Mouse (Mus musculus): ENCODE measurements around the gene Wnt3a.
"Not testable (repeated sequence)": the region's sequence is repeated elsewhere in the genome, so short reads cannot be mapped to it uniquely, and the experiment has no call there.

The Wnt3a gene

GRCm38 (mm10) chr11:59307422-59308163 is 17.0 kb upstream of the Wnt3a start:
- DNase-seq, result peak; percentile 84

- DNase-seq, result no peak
These were observed 16.2 kb upstream of the Wnt3a start, which contains the start of gene Wnt9a for GRCm38 (mm10) chr11:59306461-59307421. Wnt9a (plus strand) TSS chr11:59306928.

DNA sequence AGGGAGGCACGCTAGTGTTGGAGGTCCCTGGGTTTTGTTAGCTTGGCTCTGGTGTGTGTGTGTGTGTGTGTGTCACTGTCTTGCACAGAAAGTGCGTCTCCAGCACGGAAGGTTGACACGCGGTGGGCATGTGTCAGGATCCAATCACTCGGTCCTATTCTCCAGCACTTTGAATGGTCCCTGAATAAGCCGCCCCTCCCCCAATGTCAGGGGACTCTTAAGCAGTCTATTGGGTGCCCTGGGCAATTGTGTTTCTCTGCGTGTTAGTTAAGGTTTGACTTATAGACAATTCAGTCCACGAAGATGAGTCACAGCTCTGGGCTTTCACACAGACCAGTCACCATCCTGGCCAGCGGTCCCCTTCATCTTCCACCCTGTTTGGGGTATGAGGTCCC is 15.3 kb upstream of the Wnt3a start:
- no peak for DNase-seq

DNA sequence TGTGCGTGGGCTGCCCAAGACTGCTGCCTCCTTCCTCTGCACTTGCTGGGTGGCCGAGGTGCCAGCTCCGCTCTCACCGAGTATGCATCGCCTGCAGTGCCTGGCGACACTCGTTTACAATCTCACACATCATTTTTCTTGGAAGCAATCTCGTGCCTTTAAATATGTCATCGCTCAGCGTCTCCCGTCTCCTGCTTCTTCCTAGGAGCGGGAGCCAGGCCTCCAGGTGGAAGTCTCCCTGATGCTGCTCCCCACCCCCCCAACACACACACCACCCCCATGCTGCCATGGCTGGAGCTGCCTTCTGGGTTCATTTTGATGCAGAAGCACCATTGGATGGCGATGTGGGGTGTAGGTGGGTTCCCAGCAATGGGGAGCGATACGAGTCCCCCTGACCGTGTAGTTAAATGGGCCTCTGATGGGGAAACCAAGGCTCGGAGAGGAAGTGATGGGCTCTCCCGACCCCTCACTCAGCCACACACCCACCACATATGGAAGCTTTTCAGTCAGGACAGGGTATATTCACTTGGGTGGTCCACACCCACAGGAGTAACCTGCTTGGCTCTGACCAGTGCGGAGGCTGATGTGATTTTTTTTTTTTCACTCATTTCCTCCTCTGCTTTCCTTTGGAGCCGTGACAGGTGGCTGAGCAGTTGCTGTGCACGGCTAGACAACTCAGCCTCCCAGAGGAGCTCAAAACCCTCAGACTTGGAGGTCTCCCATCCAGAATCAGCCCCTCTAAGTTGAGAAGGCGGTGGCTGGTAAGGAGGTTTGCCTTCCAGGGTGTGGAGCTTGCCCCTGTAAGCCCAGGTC is 14.7 kb upstream of the Wnt3a start:
- DNase-seq, result peak; percentile 53

DNA sequence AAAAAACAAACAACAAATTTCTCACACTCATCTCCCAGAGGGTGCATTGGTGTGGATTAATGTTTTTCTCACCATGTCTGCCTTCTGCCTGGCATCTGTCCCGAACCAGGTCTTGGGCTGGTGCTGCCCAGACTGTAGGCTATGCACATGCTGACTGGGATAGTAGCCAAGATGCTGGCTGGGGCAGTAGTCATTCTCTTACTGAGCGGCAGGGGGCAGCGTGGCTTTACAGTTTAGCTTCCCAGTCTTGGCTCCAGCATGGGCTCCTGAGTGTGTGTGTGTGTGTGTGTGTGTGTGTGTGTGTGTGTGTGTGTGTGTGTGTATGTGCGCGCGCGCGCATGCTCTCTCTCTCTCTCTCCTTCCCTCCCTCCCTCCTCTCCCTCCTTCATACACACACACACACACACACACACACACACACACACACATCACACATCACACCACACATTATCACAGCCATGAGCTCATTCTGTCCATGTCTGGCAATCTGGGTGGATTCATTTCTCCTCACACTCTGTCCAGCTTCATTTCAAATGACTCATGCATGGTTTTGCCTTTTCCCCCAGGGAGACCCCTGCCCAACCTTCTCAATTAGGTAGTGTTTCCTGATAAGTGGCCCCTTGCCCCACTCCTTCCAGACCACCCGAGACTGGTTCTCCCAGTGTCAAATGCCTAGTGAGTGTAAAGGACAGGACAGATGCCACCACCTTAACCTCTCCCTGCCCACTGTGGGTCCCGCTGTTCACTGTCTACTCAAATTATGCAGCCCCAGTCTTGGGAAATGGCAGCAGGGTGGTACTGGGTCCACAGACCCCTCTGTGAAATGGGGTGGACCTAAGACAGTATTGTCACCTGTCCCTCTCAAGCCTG is 12.4 kb upstream of the Wnt3a start:
- DNase-seq, result peak; percentile 83

GRCm38 (mm10) chr11:59301053-59301452 is 10.5 kb upstream of the Wnt3a start:
- DNase-seq, result not testable (repeated sequence)

GRCm38 (mm10) chr11:59300185-59300584 is 9.6 kb upstream of the Wnt3a start:
- DNase-seq, result no peak

DNA sequence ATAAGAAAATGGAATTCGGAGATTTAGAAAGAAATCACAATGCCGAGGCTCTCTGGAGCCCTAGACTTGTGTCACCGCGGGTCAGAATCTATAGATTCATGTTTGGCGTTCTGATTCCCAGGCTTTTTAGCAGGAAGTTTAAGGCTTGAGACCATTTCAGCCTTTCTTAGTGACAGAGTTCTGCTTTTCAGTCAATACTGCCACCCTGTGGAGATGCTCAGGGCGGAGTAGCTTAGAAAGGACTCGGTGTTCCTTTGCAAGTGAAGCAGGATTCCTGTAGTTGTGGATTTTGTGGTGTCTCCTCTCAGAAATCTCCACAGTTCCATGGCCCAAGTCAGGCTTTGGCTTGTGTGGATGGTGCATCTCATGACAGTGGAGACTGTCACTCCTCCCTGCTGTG is 7.4 kb upstream of the Wnt3a start:
- peak; percentile 69 for DNase-seq

DNA sequence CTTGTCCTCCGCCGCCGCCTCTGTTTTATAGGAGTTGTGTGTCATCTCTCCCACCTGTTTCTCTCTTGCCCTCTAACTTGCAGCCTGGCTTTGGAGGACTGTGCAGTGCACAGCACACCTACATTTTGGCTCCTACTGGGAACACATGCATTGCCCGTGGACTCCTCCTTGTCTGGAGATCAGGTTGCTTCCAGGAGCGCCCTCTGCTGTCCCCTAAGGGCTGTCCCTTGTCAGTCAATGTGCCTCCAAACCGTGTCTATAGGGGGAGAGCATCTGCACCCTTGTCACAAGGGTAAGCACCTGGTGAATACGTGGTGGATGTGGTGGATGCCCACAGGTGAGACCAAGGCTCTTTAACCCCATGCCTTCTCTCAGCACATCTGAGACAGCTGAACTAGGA is 3.1 kb upstream of the Wnt3a start:
- DNase-seq, result peak; percentile 55

DNA sequence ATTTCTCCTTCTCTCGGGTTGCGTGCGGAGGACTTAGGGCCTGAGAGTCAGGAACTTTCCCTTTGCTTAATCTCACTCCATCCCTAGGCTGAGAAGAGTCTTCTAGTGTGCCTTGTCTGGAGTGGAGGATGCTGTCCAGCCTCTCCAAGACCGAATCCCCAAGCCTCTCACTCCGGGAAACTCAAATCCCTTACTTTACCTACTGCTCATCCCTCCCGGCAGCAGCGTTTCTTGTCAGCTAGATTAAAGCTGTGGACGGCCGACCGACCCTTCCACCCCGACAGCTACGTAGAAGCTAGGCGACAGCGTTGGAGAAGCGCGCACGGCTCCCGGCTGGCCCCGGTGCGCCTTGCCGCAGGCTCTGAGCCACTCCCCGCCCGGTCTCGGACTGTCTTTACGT is 846 bp downstream of the Wnt3a start:
- no peak for DNase-seq

DNA sequence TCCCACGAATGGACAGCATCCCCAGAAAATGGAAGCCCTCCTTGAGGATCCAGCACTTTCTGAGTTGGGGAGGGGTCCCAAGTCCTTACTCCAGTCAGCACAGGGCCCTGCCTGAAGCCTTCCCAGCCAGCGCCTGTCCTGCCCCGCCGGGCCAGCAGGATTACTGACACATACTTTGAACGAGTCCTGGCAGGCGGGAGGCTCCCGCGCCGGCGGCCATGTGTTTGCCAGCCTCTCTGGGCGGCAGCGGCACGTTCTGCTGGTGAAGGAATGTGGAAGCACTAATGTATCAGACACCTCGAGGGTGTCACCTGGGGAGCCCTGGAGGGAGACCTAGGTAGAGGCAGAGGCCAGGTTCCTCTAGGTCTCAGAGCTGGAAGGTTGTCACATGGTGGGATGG is 6.4 kb downstream of the Wnt3a start:
- no peak for DNase-seq

GRCm38 (mm10) chr11:59282933-59283332 is 7.6 kb downstream of the Wnt3a start:
- peak; percentile 34 for DNase-seq

- no peak for DNase-seq
These were observed 8.4 kb downstream of the Wnt3a start for GRCm38 (mm10) chr11:59282111-59282510.

DNA sequence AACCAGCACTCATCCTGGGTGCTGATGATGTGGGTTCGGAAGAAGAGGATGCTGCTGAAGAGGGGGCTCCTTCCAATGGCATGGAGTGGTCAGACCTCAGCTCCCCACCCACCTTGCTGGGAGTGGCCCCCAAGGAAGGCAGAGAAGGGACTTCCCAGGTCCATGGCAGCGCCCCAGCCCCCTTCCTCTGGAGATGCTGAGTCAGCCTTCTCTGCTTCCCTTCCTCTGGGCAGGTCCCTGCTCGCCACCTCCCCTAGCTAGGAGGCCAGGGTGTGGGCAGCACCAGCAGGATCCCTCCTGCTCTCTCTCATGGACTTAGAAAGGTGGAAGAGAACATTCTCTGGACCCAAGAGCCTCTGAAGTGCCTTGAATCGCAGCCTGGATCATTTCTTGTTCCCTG is 12.5 kb downstream of the Wnt3a start:
- DNase-seq, result no peak

GRCm38 (mm10) chr11:59276877-59277276 is 13.7 kb downstream of the Wnt3a start:
- DNase-seq, result no peak

GRCm38 (mm10) chr11:59274184-59274583 is 16.4 kb downstream of the Wnt3a start:
- DNase-seq, result no peak

GRCm38 (mm10) chr11:59266727-59267126 is 23.8 kb downstream of the Wnt3a start:
- DNase-seq, result no peak

GRCm38 (mm10) chr11:59265154-59265813 is 25.3 kb downstream of the Wnt3a start:
- no peak for DNase-seq

DNA sequence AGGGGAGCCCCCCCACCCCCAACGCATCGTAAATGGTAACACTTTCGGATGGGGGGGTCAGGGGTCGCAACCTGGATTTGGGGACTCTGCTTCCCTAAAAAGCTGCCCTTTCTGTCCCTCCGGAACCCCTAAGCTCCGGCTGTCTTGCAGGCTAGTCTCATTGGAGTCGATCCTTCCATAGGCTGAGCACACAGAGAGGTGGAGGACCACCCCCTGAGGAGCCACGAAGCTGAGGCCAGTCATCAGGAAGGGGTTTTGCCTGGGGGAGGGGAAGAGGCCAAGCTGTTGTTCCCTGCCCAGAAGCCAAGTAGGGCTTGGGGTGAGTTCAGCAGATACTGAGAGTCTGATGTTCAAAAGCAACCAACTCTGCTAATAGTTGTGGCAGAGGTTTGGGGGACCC is 26.0 kb downstream of the Wnt3a start:
- no peak for DNase-seq

DNA sequence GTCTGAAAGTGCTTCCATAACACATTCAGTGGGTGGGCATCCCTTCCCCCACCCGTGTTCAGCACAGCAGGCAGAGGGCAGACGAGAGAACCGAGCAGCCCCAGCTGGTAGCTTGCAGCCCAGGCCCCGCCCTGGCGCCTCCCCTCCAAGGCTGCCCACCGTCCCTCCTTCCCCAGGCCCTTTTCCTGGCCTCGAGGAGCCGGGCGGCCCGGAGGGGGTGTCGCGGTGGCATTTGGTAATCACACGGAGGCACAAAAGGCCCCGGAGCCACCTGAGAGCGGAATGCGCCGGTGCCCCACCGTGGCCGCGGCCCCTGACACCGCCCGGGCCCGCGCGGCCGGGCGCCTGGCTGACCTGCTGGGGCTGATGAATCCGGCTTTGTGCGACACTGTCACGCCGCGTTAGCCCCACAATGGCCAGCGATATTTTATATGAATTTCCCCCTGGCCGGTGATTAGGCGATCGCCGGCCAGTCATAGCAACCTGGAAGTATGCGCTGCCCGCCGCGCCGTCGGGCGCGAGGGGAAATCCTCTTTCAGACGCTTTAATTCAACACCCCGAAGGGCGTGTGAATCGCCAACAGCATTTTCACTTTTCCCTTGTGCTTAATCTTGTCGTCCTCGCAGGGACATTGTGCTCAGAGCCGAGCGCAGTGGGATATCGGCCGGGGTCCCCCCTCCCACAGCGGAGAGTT is 26.5 kb downstream of the Wnt3a start:
- peak; percentile 53 for DNase-seq

DNA sequence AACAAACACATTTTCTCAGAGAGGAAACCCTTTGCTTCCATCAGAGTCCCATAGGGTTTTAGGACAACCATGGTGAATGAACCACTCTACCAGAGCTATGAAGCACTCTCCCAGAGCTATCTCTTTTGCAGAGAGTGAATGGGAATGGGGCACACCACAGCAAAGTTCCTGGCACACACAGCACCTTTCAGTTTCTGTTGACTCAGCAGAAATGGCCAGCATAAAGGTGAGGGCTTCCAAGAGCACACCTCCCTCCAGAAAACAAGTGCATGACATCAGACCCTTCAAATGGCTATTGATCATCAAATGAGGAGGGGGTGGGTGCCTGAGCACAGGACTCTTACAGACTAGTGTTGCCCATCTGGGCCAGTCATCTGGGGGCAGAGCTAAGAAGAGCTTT is 28.2 kb downstream of the Wnt3a start:
- no peak for DNase-seq

All from right cerebral cortex, postnatal 14 days (tissue).